Mouse (Mus musculus): ENCODE measurements around the gene Tango6. TPM values are rescaled to one million over a fixed set of nuclear protein-coding genes. Genes with fewer than 3 reads are reported as not detected.
A peak's percentile ranks its signal among the peaks of the same experiment; 100 is the strongest.
"Not testable (repeated sequence)": the region's sequence is repeated elsewhere in the genome, so short reads cannot be mapped to it uniquely, and the experiment has no call there.

The Tango6 gene
- polyA plus RNA-seq, 1 experiment from 2014 or later, result 7.0 TPM

DNA sequence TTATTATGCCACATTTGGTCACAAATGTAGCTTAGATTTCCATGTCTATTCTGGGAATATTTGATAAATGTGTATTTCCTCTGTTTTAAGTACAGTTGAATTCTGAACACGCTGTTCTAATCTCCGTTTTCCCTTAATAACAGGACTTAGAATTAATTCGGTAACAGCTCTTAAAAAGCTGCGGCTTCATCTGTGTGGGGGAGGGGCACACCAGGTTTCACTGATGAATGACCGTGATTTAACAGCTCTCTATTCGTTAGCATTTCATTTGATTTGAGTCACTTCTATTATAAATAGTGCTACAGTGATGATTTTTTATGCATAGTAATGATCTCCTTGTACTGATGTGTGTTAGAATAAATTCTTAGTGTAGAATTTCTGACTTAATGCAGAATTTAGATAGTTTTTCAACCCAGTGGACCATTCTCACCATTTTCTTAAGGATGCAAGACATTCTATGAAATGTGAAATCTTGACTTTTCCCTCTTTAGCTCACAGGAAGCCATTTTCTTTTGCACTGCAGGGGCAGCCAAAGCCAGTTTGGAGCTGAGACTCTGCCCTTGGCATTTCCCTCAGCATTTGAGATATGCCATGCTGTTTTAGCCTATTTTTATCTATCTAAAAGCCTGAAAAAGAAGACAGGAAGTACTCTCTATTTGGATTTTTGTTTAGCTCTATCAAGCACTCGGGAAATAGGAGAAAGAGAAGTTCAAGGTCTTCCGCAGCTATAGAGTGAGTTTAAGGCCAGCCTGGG, 91.9 kb downstream of the Tango6 start:
- H3K9ac ChIP-seq (ENCODE audit: low read length), result no peak overlapping the region
- no peaks in the 10 kb centered on the region for H3K9me3 ChIP-seq (ENCODE audit: control insufficient read depth, low read length)
- H3K36me3 ChIP-seq (ENCODE audit: control insufficient read depth, insufficient read depth, low read length), result no peaks in the 10 kb centered on the region
- no peak overlapping the region for H3K4me2 ChIP-seq
- DNase-seq (ENCODE audit: low spot score, missing footprints), result peak; percentile 57
- no peak for ATAC-seq (ENCODE audit: low FRiP score)
- no peak overlapping the region for H3K27ac ChIP-seq (ENCODE audit: low read depth, low read length)
- WGBS, result 86% methylated on average over 8 of the region's 8 CpGs
- no peaks in the 10 kb centered on the region for H3K27me3 ChIP-seq (ENCODE audit: control insufficient read depth, insufficient read depth, low read length)
- H3K4me3 ChIP-seq (ENCODE audit: low read depth, low read length), result no peak overlapping the region
- H3K4me1 ChIP-seq (ENCODE audit: control insufficient read depth, insufficient read depth, low read length), result no peaks in the 10 kb centered on the region

DNA sequence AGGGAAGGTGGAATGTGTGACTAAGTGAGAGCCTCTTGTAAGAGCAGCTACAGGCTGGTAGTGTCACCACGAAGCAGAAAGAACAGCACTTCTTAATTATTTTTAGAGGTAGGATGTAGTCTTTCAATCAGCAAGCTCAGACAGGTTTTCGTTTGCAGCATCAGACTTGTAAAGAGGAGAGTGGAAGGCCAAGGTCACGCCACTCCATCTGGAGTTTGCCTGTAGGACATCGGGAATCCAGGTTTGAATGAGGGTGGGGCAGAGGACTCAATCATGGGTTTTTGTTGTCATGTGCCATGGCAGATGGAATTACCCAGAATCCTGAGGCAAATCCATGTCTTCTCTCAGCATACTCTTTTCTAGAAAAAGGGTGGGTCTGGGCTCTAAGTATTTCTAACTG, 106.8 kb downstream of the Tango6 start:
- Histone ChIP-seq H3K9ac (ENCODE audit: low read length) (no peak overlapping the region), H3K4me1 (ENCODE audit: control insufficient read depth, insufficient read depth, low read length) (no peaks in the 10 kb centered on the region), H3K36me3 (ENCODE audit: control insufficient read depth, insufficient read depth, low read length) (no peaks in the 10 kb centered on the region), H3K4me2 (no peak overlapping the region), H3K27me3 (ENCODE audit: control insufficient read depth, insufficient read depth, low read length) (no peaks in the 10 kb centered on the region), H3K9me3 (ENCODE audit: control insufficient read depth, low read length) (no peaks in the 10 kb centered on the region), H3K27ac (ENCODE audit: low read depth, low read length) (no peak overlapping the region), H3K4me3 (ENCODE audit: low read depth, low read length) (no peak overlapping the region)
- ATAC-seq (ENCODE audit: low FRiP score) (no peak), DNase-seq (ENCODE audit: low spot score, missing footprints) (no peak)
- 66% methylated on average over 4 of the region's 4 CpGs for WGBS

DNA sequence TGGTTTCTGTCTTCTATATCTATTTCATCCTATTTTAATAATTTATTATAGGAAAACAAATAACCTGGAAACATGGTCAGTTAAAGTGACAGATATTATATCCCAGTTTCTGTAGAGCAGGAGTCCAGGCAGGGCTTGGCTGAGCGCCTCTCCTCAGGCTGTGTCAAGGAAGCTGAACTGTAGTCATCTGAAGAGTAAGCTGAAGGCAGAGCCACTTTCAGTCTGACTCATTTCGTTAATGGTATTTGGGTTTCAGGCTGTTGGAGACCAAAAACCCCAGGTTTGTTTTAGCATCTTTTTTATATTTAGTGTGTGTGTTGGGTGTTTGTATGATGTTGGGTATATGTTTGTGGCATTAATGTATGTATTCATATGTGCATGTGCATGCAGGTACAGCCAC, 112.0 kb downstream of the Tango6 start:
- 98% methylated on average over 2 of the region's 2 CpGs for WGBS
- ATAC-seq (ENCODE audit: low FRiP score), result no peak
- H3K4me1 ChIP-seq (ENCODE audit: control insufficient read depth, insufficient read depth, low read length), result no peaks in the 10 kb centered on the region

DNA sequence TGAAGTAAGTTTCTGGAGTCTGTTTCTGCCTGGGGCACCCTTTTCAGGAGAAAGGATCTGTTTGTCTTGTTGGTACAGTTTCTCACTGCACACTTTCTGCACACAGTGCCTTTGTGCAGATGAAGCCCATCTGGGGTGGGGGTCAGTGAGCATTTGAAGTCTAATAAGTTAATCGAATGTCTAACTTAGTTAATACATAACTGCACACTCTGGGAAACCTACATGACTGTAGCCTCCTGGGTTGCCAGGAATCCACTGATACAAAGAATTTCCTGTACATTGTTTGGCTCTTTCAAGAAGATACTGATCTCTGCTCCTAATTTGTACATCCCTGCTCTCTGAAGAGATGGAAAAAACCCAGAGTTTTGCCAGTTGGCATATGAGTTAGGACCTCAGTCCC, 117.0 kb downstream of the Tango6 start:
- no peaks in the 10 kb centered on the region for H3K4me1 ChIP-seq (ENCODE audit: control insufficient read depth, insufficient read depth, low read length)

More for the DNA sequence above, 112.0 kb downstream of the Tango6 start:
- H3K9ac ChIP-seq (ENCODE audit: low read length), result no peak overlapping the region
- H3K36me3 ChIP-seq (ENCODE audit: control insufficient read depth, insufficient read depth, low read length), result no peaks in the 10 kb centered on the region
- H3K27ac ChIP-seq (ENCODE audit: low read depth, low read length), result no peak overlapping the region
- H3K27me3 ChIP-seq (ENCODE audit: control insufficient read depth, insufficient read depth, low read length), result no peaks in the 10 kb centered on the region
- no peak overlapping the region for H3K4me3 ChIP-seq (ENCODE audit: low read depth, low read length)
- DNase-seq (ENCODE audit: low spot score, missing footprints), result no peak
- no peak overlapping the region for H3K4me2 ChIP-seq
- H3K9me3 ChIP-seq (ENCODE audit: control insufficient read depth, low read length), result no peaks in the 10 kb centered on the region

DNA sequence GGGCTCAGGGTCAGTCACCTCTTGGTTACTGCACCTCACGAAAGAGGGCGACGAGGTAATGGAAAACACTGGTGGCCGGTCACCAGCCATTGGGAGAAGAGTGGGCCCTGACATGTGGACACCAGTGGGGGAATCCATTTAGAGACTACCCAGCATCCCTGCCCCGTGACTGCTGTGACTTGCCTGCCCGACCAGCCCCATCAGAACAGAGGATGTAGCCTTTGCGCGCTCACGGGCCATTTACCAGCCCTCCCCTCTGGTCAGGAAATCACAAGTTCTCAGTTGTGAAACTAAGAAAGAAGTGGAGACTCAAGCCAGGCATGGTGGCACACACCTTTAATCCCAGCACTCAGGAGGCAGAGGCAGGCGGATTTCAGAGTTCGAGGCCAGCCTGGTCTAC, 118.4 kb downstream of the Tango6 start:
- ATAC-seq (ENCODE audit: low FRiP score) (no peak), DNase-seq (ENCODE audit: low spot score, missing footprints) (no peak)

More for the DNA sequence above, 117.0 kb downstream of the Tango6 start:
- H3K27ac ChIP-seq (ENCODE audit: low read depth, low read length), result no peak overlapping the region
- H3K4me2 ChIP-seq, result no peak overlapping the region
- 72% methylated on average over 1 of the region's 1 CpGs for WGBS
- ATAC-seq (ENCODE audit: low FRiP score) (no peak), DNase-seq (ENCODE audit: low spot score, missing footprints) (no peak)
- H3K9ac ChIP-seq (ENCODE audit: low read length), result no peak overlapping the region
- H3K36me3 ChIP-seq (ENCODE audit: control insufficient read depth, insufficient read depth, low read length), result no peaks in the 10 kb centered on the region
- no peaks in the 10 kb centered on the region for H3K27me3 ChIP-seq (ENCODE audit: control insufficient read depth, insufficient read depth, low read length)
- no peaks in the 10 kb centered on the region for H3K9me3 ChIP-seq (ENCODE audit: control insufficient read depth, low read length)
- no peak overlapping the region for H3K4me3 ChIP-seq (ENCODE audit: low read depth, low read length)

DNA sequence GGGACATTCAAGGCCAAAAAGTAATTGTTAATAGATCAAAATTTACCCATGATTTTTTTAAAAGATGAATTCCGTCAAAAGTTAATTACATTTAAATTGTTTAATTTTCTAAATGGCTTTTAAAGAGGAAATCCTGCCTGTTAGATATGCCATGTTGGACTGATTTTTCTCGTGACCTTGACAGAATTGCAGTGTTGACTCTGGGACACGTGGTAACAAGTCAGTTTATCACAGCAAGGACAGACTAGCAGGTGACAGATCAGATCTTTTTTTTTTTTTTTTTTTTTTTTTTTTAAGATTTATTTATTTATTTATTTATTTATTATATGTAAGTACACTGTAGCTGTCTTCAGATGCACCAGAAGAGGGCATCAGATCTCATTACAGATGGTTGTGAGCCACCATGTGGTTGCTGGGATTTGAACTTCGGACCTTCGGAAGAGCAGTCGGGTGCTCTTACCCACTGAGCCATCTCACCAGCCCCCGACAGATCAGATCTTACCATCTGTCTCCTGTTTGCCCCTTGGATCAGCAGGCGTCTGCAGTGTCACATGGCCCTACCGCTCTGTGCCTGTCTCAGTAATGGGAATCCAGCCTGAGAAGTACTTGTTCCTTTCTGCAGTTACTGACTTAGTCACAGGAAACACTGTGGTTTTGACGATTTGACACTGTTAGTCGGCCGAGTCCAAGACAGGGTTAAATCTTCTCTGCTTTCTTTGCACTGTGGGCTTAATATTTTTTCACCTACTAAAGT, 119.7 kb downstream of the Tango6 start:
- DNase-seq (ENCODE audit: low spot score, missing footprints); ATAC-seq (ENCODE audit: low FRiP score): not testable (repeated sequence)

More for the DNA sequence above, 118.4 kb downstream of the Tango6 start:
- WGBS, result 97% methylated on average over 11 of the region's 11 CpGs
- H3K27me3 ChIP-seq (ENCODE audit: control insufficient read depth, insufficient read depth, low read length), result no peaks in the 10 kb centered on the region
- no peaks in the 10 kb centered on the region for H3K4me1 ChIP-seq (ENCODE audit: control insufficient read depth, insufficient read depth, low read length)
- no peak overlapping the region for H3K4me2 ChIP-seq
- H3K36me3 ChIP-seq (ENCODE audit: control insufficient read depth, insufficient read depth, low read length), result no peaks in the 10 kb centered on the region
- H3K9ac ChIP-seq (ENCODE audit: low read length), result no peak overlapping the region
- H3K4me3 ChIP-seq (ENCODE audit: low read depth, low read length), result no peak overlapping the region
- H3K9me3 ChIP-seq (ENCODE audit: control insufficient read depth, low read length), result peaks cover 4% of the 10 kb centered on the region; the same call in 1 of the 2 replicates
- no peak overlapping the region for H3K27ac ChIP-seq (ENCODE audit: low read depth, low read length)

DNA sequence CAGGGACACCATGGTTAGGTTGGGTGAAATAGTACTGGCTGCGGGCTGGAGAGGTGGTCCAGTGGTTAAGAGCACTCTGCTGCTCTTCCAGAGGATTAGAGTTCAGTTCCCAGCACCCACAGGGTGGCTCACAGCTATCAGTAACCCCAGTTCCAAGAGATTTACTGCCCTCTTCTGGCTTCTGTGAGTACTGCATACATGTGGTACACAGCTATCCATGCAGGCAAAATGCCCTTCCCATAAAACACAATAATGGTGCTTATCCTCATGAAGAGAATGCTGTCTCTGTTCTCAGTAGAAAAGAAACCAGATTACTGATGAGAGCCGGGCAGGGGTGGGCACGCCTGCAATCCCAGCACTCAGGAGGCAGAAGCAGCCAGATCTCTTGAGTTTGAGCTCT, 123.0 kb downstream of the Tango6 start:
- H3K9ac ChIP-seq (ENCODE audit: low read length), result no peak overlapping the region
- H3K27me3 ChIP-seq (ENCODE audit: control insufficient read depth, insufficient read depth, low read length), result no peaks in the 10 kb centered on the region
- peak; percentile 33 for DNase-seq (ENCODE audit: low spot score, missing footprints)
- no peak for ATAC-seq (ENCODE audit: low FRiP score)
- no peaks in the 10 kb centered on the region for H3K4me1 ChIP-seq (ENCODE audit: control insufficient read depth, insufficient read depth, low read length)
- H3K9me3 ChIP-seq (ENCODE audit: control insufficient read depth, low read length), result peaks cover 4% of the 10 kb centered on the region; the same call in 1 of the 2 replicates
- H3K4me3 ChIP-seq (ENCODE audit: low read depth, low read length), result no peak overlapping the region
- no peak overlapping the region for H3K4me2 ChIP-seq
- H3K27ac ChIP-seq (ENCODE audit: low read depth, low read length), result no peak overlapping the region
- H3K36me3 ChIP-seq (ENCODE audit: control insufficient read depth, insufficient read depth, low read length), result no peaks in the 10 kb centered on the region
- WGBS, result 92% methylated on average over 3 of the region's 3 CpGs

More for the DNA sequence above, 119.7 kb downstream of the Tango6 start:
- H3K4me3 ChIP-seq (ENCODE audit: low read depth, low read length); H3K27me3 ChIP-seq (ENCODE audit: control insufficient read depth, insufficient read depth, low read length); H3K36me3 ChIP-seq (ENCODE audit: control insufficient read depth, insufficient read depth, low read length); H3K4me2 ChIP-seq; H3K9me3 ChIP-seq (ENCODE audit: control insufficient read depth, low read length); H3K27ac ChIP-seq (ENCODE audit: low read depth, low read length); H3K9ac ChIP-seq (ENCODE audit: low read length); H3K4me1 ChIP-seq (ENCODE audit: control insufficient read depth, insufficient read depth, low read length): not testable (repeated sequence)
- 88% methylated on average over 11 of the region's 12 CpGs for WGBS

DNA sequence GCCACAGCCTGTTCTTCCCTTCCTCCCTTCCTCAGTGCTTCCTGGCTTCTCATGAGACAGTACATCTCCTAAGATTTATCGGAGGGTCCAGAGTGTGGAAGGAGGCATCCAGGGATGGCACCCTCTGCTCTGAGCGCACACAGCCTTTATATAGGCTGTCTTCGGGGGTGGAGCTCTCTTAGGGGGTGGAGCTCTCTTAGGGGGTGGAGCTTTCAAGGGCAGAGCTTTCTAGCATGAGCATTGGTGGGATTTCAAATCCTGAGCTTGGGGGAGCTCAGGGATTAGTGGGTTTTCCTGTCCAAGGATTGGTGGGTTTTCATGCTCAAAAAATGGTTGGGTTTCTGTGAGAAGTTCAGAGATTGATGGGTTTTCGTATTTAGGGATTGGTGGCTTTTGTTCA, 124.6 kb downstream of the Tango6 start:
- Histone ChIP-seq H3K27me3 (ENCODE audit: control insufficient read depth, insufficient read depth, low read length) (no peaks in the 10 kb centered on the region), H3K4me1 (ENCODE audit: control insufficient read depth, insufficient read depth, low read length) (no peaks in the 10 kb centered on the region), H3K9ac (ENCODE audit: low read length) (no peak overlapping the region), H3K36me3 (ENCODE audit: control insufficient read depth, insufficient read depth, low read length) (no peaks in the 10 kb centered on the region), H3K27ac (ENCODE audit: low read depth, low read length) (no peak overlapping the region), H3K9me3 (ENCODE audit: control insufficient read depth, low read length) (peaks cover 4% of the 10 kb centered on the region; the same call in 1 of the 2 replicates), H3K4me3 (ENCODE audit: low read depth, low read length) (no peak overlapping the region), H3K4me2 (no peak overlapping the region)
- WGBS, result 84% methylated on average over 4 of the region's 4 CpGs
- DNase-seq (ENCODE audit: low spot score, missing footprints) (peak; percentile 64), ATAC-seq (ENCODE audit: low FRiP score) (no peak)

DNA sequence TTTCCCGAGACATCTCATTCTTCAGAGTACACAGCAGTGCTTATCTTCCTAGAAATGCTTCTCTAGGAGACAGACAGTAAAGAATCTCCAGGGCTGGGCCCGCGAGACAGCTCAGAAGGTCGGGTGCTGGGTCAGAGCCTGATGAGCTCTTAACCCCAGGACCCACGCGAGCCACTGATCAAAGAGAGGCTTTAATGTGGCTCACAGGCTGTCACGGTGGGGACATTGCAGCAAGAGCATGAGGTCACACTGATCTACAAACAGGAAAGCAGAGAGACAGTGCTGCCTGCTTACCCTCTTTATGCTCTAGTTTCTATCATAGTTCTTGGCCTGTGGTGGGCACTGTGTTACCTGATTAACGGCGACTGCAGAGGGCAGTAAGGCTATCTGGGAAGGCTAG, 126.9 kb downstream of the Tango6 start:
- Histone ChIP-seq H3K36me3 (ENCODE audit: control insufficient read depth, insufficient read depth, low read length) (no peaks in the 10 kb centered on the region), H3K9ac (ENCODE audit: low read length) (0 out of 2 replicates have a peak overlapping the region, but pooled peaks have one; percentile 22), H3K27ac (ENCODE audit: low read depth, low read length) (no peak overlapping the region), H3K4me2 (no peak overlapping the region), H3K27me3 (ENCODE audit: control insufficient read depth, insufficient read depth, low read length) (no peaks in the 10 kb centered on the region), H3K9me3 (ENCODE audit: control insufficient read depth, low read length) (peaks cover 4% of the 10 kb centered on the region; the same call in 1 of the 2 replicates), H3K4me1 (ENCODE audit: control insufficient read depth, insufficient read depth, low read length) (no peaks in the 10 kb centered on the region), H3K4me3 (ENCODE audit: low read depth, low read length) (no peak overlapping the region)
- WGBS, result 20% methylated on average over 9 of the region's 9 CpGs
- DNase-seq (ENCODE audit: low spot score, missing footprints), result no peak
- no peak for ATAC-seq (ENCODE audit: low FRiP score)
